Mouse (Mus musculus): ENCODE results near the gene Slc2a2. TPM values are rescaled to one million over a fixed set of nuclear protein-coding genes. Genes with fewer than 3 reads are reported as not detected.
"Not testable (repeated sequence)": the region's sequence is repeated elsewhere in the genome, so short reads cannot be mapped to it uniquely, and the experiment has no call there.

Gene Slc2a2
- polyA plus RNA-seq, 1 experiment from 2014 or later = 15.4 TPM

DNA sequence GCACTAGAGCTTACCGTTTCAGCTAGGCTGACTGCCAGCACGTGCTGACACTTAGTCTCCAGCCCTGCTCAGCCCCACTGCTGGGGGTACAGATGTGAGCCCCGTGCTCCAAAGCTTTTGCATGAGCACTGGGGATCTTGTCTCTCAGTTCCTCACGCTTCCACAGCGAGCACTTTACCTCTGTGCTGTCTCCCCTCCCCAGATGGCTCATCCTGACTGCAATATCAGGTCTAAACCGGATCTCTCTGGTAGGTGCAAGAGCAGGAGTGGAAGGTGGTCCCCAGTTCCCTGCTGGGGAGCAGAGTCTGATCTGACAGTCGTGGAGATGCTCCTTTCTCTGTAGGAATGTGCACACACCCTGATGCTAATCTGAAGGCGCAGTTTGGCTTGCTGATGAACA, 45.5 kb downstream of the Slc2a2 start:
- no peak overlapping the region for H3K4me2 ChIP-seq

DNA sequence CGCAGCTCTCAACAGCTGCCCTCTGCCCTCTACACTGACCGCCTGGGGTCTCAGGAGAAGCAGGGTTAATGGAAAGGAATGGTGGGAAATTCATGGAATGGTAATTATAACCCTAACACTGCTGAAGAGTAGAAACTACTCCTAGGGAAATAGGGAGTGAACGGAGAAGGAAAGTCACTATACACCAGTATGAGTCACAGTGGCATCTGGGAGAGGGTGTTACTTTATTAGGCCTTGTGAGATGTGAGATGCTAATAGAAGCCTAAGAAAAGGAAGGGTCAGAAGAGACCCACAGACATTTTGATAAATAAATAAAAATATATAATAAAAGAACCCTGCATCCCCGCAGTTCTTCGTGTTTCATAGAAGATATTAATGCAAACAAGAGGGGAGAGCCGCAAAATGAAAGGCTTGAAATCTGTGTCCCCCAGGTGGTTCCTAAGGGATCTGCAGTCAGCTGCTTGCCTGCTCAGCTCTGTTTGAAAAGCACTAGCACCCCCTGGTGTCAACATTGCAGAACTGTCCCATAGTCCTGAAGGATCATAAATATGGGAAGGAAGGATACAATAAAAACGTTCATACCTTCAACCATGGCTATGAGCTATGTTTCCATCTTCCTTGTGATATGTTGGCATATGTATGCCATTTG, 48.3 kb downstream of the Slc2a2 start:
- no peaks in the 10 kb centered on the region for H3K36me3 ChIP-seq (ENCODE audit: control insufficient read depth, insufficient read depth, low read length)
- DNase-seq (ENCODE audit: low spot score) (no peak), ATAC-seq (replicated peaks; ENCODE audit: low FRiP score) (peak; percentile 71)
- H3K27me3 ChIP-seq (replicated peaks; ENCODE audit: control insufficient read depth, insufficient read depth, low read length) = no peaks in the 10 kb centered on the region
- H3K4me2 ChIP-seq = no peak overlapping the region
- no peak overlapping the region for H3K9ac ChIP-seq (ENCODE audit: low read depth, low read length)
- H3K9me3 ChIP-seq (ENCODE audit: control insufficient read depth, low read length) = no peaks in the 10 kb centered on the region
- H3K27ac ChIP-seq (ENCODE audit: low read depth, low read length) = no peak overlapping the region
- no peaks in the 10 kb centered on the region for H3K4me1 ChIP-seq (replicated peaks; ENCODE audit: control insufficient read depth, insufficient read depth, low read length)
- 35% methylated on average over 7 of the region's 7 CpGs for WGBS
- H3K4me3 ChIP-seq (ENCODE audit: low read depth, low read length) = no peak overlapping the region

More for the DNA sequence above, 45.5 kb downstream of the Slc2a2 start:
- ATAC-seq (replicated peaks; ENCODE audit: low FRiP score) (no peak), DNase-seq (ENCODE audit: low spot score) (no peak)
- no peak overlapping the region for H3K27ac ChIP-seq (ENCODE audit: low read depth, low read length)
- no peak overlapping the region for H3K9ac ChIP-seq (ENCODE audit: low read depth, low read length)
- no peaks in the 10 kb centered on the region for H3K4me1 ChIP-seq (replicated peaks; ENCODE audit: control insufficient read depth, insufficient read depth, low read length)
- H3K4me3 ChIP-seq (ENCODE audit: low read depth, low read length) = no peak overlapping the region
- no peaks in the 10 kb centered on the region for H3K36me3 ChIP-seq (ENCODE audit: control insufficient read depth, insufficient read depth, low read length)
- H3K9me3 ChIP-seq (ENCODE audit: control insufficient read depth, low read length) = no peaks in the 10 kb centered on the region
- WGBS = 42% methylated on average over 8 of the region's 8 CpGs
- no peaks in the 10 kb centered on the region for H3K27me3 ChIP-seq (replicated peaks; ENCODE audit: control insufficient read depth, insufficient read depth, low read length)

DNA sequence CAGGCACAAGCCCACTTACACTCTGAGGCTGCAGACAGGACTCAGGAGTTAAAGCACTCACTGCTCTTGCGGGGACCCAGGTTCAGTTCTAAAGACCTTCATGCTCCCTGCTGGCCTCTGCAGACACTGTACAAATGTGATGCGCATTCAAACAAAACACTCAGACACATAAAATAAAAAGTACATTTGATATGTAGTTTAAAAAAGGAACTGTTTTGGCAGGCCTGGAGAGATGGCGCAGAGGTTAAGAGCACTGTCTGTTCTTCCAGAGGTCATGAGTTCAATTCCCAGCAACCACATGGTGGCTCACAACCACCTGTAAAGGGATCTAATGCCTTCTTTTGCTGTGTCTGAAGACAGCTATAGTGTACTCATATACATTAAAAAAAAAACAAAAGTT, 50.4 kb downstream of the Slc2a2 start:
- 91% methylated on average over 3 of the region's 3 CpGs for WGBS
- H3K9me3 ChIP-seq (ENCODE audit: control insufficient read depth, low read length) = no peaks in the 10 kb centered on the region
- ATAC-seq (replicated peaks; ENCODE audit: low FRiP score) (no peak), DNase-seq (ENCODE audit: low spot score) (no peak)
- no peaks in the 10 kb centered on the region for H3K27me3 ChIP-seq (replicated peaks; ENCODE audit: control insufficient read depth, insufficient read depth, low read length)
- no peaks in the 10 kb centered on the region for H3K4me1 ChIP-seq (replicated peaks; ENCODE audit: control insufficient read depth, insufficient read depth, low read length)
- no peak overlapping the region for H3K9ac ChIP-seq (ENCODE audit: low read depth, low read length)
- no peak overlapping the region for H3K27ac ChIP-seq (ENCODE audit: low read depth, low read length)
- H3K4me3 ChIP-seq (ENCODE audit: low read depth, low read length) = no peak overlapping the region
- H3K4me2 ChIP-seq = no peak overlapping the region
- no peaks in the 10 kb centered on the region for H3K36me3 ChIP-seq (ENCODE audit: control insufficient read depth, insufficient read depth, low read length)

DNA sequence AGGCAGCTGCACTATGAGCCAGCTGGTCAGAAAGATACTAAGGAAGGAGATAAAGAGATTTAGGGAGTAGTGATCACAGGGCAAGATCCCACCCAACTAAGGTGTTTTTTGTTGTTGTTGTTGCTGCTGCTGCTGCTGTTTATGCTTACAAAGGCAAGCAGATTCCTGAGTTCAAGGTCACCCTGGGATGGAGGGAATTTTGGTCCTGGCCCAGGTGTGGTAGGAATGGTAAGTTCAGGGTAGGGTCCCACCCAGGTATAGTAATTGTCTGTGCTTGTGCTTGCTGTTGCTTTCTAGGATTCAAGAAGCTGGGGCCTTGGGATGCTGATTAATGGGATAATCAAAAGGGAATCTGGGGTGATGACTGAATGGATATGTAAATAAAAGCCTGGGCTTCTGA, 51.3 kb downstream of the Slc2a2 start:
- Histone ChIP-seq H3K4me1 (replicated peaks; ENCODE audit: control insufficient read depth, insufficient read depth, low read length) (no peaks in the 10 kb centered on the region), H3K4me2 (no peak overlapping the region), H3K9ac (ENCODE audit: low read depth, low read length) (no peak overlapping the region), H3K27ac (ENCODE audit: low read depth, low read length) (no peak overlapping the region), H3K9me3 (ENCODE audit: control insufficient read depth, low read length) (no peaks in the 10 kb centered on the region), H3K36me3 (ENCODE audit: control insufficient read depth, insufficient read depth, low read length) (no peaks in the 10 kb centered on the region), H3K4me3 (ENCODE audit: low read depth, low read length) (no peak overlapping the region), H3K27me3 (replicated peaks; ENCODE audit: control insufficient read depth, insufficient read depth, low read length) (no peaks in the 10 kb centered on the region)
- ATAC-seq (replicated peaks; ENCODE audit: low FRiP score) (no peak), DNase-seq (ENCODE audit: low spot score) (no peak)

DNA sequence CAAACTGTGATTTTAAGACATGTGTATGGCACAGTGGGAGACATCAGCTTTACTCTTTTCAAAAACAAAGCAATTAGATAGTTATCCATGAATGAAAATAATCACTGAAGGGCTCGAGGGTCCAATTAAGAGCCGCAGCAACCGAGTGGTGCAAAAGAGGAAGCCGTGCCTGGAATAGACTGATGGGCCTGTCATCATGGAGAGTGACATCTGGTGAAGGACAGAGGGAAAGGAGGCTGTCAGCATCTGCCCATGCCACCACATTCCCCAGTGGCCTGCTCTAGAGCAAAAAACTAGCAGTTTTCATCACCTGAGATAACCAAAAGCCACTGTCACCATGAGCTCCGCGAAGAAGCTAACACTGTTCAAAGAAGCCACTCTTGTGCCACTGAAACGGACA, 57.8 kb downstream of the Slc2a2 start:
- Histone ChIP-seq H3K4me2 (no peak overlapping the region), H3K9ac (ENCODE audit: low read depth, low read length) (no peak overlapping the region), H3K4me1 (replicated peaks; ENCODE audit: control insufficient read depth, insufficient read depth, low read length) (no peaks in the 10 kb centered on the region), H3K4me3 (ENCODE audit: low read depth, low read length) (no peak overlapping the region), H3K27me3 (replicated peaks; ENCODE audit: control insufficient read depth, insufficient read depth, low read length) (no peaks in the 10 kb centered on the region), H3K9me3 (ENCODE audit: control insufficient read depth, low read length) (no peaks in the 10 kb centered on the region), H3K36me3 (ENCODE audit: control insufficient read depth, insufficient read depth, low read length) (no peaks in the 10 kb centered on the region), H3K27ac (ENCODE audit: low read depth, low read length) (no peak overlapping the region)
- WGBS = 71% methylated on average over 7 of the region's 7 CpGs
- ATAC-seq (replicated peaks; ENCODE audit: low FRiP score) (no peak), DNase-seq (ENCODE audit: low spot score) (no peak)

DNA sequence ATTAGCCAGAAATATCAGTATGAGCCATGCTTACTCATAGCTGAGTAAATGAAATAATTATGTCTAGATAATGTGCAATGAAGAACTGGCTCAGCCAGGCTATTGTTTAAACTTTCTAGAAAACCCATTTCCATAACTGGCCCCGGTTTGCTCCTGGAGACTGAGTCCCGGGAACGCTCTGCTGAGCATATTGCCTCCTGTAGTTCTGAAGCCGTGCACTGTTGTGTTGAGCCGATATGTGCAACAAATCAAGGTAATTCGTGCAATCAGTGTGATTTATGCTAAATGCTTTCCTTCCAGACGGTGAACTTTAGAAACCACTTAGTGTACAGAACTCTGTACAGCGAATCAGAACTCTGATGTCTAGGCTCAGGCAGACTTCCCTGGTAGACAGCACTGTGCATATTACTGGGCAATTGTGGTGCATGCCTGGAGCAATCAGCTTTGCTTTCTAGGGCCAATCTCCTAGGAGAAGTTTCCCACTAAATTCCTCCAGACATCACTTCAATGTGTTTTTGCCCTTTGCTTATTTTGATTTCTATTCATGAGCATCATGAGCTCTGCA, 63.6 kb downstream of the Slc2a2 start:
- no peaks in the 10 kb centered on the region for H3K36me3 ChIP-seq (ENCODE audit: control insufficient read depth, insufficient read depth, low read length)
- H3K4me2 ChIP-seq = no peak overlapping the region
- DNase-seq (ENCODE audit: low spot score) (no peak), ATAC-seq (replicated peaks; ENCODE audit: low FRiP score) (no peak)
- no peaks in the 10 kb centered on the region for H3K4me1 ChIP-seq (replicated peaks; ENCODE audit: control insufficient read depth, insufficient read depth, low read length)
- 85% methylated on average over 8 of the region's 8 CpGs for whole genome bisulfite sequencing
- no peak overlapping the region for H3K4me3 ChIP-seq (ENCODE audit: low read depth, low read length)
- no peaks in the 10 kb centered on the region for H3K9me3 ChIP-seq (ENCODE audit: control insufficient read depth, low read length)
- H3K27me3 ChIP-seq (replicated peaks; ENCODE audit: control insufficient read depth, insufficient read depth, low read length) = no peaks in the 10 kb centered on the region
- H3K27ac ChIP-seq (ENCODE audit: low read depth, low read length) = no peak overlapping the region
- no peak overlapping the region for H3K9ac ChIP-seq (ENCODE audit: low read depth, low read length)

DNA sequence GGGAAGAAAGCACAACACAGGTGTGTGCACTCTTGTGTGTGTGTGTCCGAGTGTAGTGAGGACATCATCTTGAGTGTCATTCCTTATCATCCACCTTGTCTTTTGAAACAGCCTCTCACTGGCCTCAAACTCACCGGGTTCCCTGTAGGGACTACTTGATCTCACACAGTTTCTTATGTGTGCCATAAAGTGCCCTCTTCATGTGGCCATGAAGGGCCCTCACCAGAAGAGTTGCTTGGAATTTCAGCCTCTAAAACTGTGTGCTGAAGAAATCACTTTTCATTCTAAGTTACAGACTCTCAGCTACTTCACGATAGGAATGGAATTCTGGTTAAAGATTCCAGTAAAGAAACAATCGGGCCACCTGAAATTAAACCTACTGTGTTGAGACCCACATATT, 69.2 kb downstream of the Slc2a2 start:
- 87% methylated on average over 4 of the region's 4 CpGs for WGBS
- no peak overlapping the region for H3K27ac ChIP-seq (ENCODE audit: low read depth, low read length)
- H3K9ac ChIP-seq (ENCODE audit: low read depth, low read length) = no peak overlapping the region
- ATAC-seq (replicated peaks; ENCODE audit: low FRiP score) = no peak
- H3K36me3 ChIP-seq (ENCODE audit: control insufficient read depth, insufficient read depth, low read length) = no peaks in the 10 kb centered on the region
- no peak overlapping the region for H3K4me3 ChIP-seq (ENCODE audit: low read depth, low read length)
- no peak for DNase-seq (ENCODE audit: low spot score)
- H3K9me3 ChIP-seq (ENCODE audit: control insufficient read depth, low read length) = no peaks in the 10 kb centered on the region
- no peaks in the 10 kb centered on the region for H3K4me1 ChIP-seq (replicated peaks; ENCODE audit: control insufficient read depth, insufficient read depth, low read length)
- no peak overlapping the region for H3K4me2 ChIP-seq
- no peaks in the 10 kb centered on the region for H3K27me3 ChIP-seq (replicated peaks; ENCODE audit: control insufficient read depth, insufficient read depth, low read length)

DNA sequence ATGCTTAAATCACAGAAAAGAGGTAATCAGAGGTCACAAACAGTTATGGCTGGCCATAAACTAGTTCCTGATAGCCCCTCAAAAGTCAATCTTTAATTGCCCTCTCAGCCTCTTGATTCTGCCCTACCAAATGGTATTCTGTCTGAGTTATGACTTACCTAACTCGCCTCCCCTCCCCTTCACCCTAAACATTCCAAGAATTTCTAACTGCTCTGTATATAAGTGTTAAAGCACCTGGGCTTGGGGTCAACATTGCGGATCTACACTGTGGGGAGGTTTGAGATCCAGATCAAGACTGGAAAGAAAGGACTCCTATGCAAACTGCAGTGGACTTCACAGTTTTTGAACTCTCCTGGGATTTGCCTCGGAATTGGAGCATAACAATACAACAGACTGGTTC, 70.5 kb downstream of the Slc2a2 start:
- WGBS = 79% methylated on average over 3 of the region's 3 CpGs
- no peak overlapping the region for H3K4me2 ChIP-seq
- DNase-seq (ENCODE audit: low spot score) (no peak), ATAC-seq (replicated peaks; ENCODE audit: low FRiP score) (no peak)
- no peaks in the 10 kb centered on the region for H3K9me3 ChIP-seq (ENCODE audit: control insufficient read depth, low read length)
- no peak overlapping the region for H3K4me3 ChIP-seq (ENCODE audit: low read depth, low read length)
- H3K36me3 ChIP-seq (ENCODE audit: control insufficient read depth, insufficient read depth, low read length) = no peaks in the 10 kb centered on the region
- no peaks in the 10 kb centered on the region for H3K27me3 ChIP-seq (replicated peaks; ENCODE audit: control insufficient read depth, insufficient read depth, low read length)
- no peak overlapping the region for H3K9ac ChIP-seq (ENCODE audit: low read depth, low read length)
- H3K27ac ChIP-seq (ENCODE audit: low read depth, low read length) = no peak overlapping the region
- H3K4me1 ChIP-seq (replicated peaks; ENCODE audit: control insufficient read depth, insufficient read depth, low read length) = no peaks in the 10 kb centered on the region

DNA sequence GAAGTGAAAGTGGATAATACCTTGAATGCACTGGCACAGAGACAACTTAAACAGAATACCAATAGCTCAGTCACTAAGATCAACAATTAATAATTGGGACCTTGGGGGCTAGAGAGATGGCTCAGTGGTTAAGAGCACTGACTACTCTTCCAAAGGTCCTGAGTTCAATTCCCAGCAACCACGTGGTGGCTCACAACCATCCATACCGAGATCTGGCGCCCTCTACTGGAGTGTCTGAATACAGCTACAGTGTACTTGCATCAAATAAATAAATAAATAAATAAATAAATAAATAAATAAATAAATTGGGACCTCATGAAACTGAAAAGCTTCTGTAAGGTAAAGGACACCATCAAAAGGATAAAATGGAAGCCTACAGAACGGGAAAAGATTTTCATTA, 75.2 kb downstream of the Slc2a2 start:
- H3K4me2 ChIP-seq; H3K27me3 ChIP-seq (replicated peaks; ENCODE audit: control insufficient read depth, insufficient read depth, low read length); H3K36me3 ChIP-seq (ENCODE audit: control insufficient read depth, insufficient read depth, low read length); ATAC-seq (replicated peaks; ENCODE audit: low FRiP score); H3K4me3 ChIP-seq (ENCODE audit: low read depth, low read length); H3K27ac ChIP-seq (ENCODE audit: low read depth, low read length); H3K9ac ChIP-seq (ENCODE audit: low read depth, low read length); H3K9me3 ChIP-seq (ENCODE audit: control insufficient read depth, low read length); DNase-seq (ENCODE audit: low spot score): not testable (repeated sequence)
- 61% methylated on average over 4 of the region's 4 CpGs for WGBS
- H3K4me1 ChIP-seq (replicated peaks; ENCODE audit: control insufficient read depth, insufficient read depth, low read length) = peaks cover 26% of the 10 kb centered on the region
